Mouse (Mus musculus): ENCODE data around the gene 9230102O04Rik. TPM values are rescaled to one million over a fixed set of nuclear protein-coding genes. Genes with fewer than 3 reads are reported as not detected.

Gene 9230102O04Rik
- polyA plus RNA-seq, 1 experiment: not detected

DNA sequence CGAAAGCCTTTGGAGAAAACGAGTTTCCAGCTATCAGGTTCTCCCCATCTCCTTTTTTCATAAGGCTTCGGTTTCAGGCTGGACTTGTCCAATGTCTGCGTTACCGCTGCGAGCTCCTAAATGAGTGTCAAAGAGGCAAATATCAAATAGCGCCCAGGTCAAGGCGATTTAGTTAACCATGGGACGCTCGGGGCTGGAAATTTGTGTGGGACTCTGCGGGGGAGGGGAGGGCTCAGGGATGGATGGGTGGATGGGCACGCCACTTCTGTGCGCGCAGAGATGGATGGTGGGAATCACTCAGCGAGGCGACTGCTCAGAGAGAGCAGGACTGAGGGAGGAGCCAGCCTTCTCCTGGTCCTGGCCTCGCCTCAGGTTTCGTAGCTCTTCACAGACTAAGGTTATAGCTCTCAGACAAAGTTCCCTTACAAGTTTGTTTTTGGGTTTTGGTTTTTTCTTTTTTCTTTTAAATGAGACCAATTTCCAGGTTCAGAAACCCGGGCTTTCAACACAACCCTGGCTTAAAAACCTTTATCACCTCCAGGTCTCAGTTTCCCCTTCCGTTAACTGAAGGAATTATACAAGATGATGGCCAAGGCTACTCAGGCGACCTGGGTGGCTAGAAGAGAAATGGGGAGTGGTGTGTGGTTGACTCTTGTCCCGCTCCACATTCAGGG, 6.9 kb upstream of the 9230102O04Rik start:
- H3K4me3 ChIP-seq (replicated peaks): peak overlapping the region; percentile 66
- H3K27me3 ChIP-seq (replicated peaks): peaks cover 86% of the 10 kb centered on the region

DNA sequence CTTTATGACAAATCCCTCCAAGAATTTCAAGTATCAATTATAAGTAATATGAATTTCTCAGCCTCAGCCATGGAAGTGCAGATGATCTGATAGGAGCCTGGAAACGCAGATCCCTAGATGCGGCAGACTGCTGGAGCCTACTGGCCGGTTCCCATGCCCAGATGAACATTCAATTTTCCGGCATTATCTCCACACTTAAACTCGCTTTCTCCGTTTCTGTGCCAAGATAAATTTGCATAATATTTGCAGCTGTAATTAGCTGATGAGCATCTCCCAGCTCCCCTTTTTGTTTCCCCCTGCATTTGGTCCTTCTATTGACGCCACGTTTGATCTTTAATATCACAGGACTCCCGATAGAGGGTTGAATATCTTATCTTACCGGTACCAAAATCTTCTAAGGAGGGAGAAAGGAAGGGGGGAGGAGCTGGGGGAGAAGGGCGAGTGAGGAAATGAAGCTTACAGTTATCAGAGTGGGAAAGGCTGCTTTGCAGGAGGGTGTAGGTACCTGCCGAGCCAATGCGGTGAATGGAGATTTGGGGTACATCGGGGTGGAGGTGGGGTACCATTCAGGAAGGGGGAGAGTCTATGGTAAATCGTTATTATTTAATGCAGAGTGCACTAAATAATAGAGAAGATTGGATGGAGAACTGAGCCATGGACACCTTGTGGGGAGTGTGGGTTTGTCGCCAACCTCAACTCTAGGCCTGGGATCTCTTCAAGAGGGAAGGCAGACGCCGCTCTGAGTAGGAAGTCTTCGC, 5.7 kb upstream of the 9230102O04Rik start:
- H3K27me3 ChIP-seq (replicated peaks): peaks cover 92% of the 10 kb centered on the region
- TF ChIP-seq FLI1 (IDR thresholded peaks at IDR 0.05; ENCODE audit: low read length) (no peak), GATA1 (IDR thresholded peaks at IDR 0.05; ENCODE audit: borderline replicate concordance, low read length) (no peak)

More for the DNA sequence above, 6.9 kb upstream of the 9230102O04Rik start:
- Histone ChIP-seq H3K4me1 (peaks cover 19% of the 10 kb centered on the region), H3K9me3 (no peaks in the 10 kb centered on the region), H3K36me3 (replicated peaks; ENCODE audit: low read length) (no peaks in the 10 kb centered on the region)
- TF ChIP-seq FLI1 (IDR thresholded peaks at IDR 0.05; ENCODE audit: low read length): no peak
- TF ChIP-seq GATA1 (IDR thresholded peaks at IDR 0.05; ENCODE audit: borderline replicate concordance, low read length): no peak

DNA sequence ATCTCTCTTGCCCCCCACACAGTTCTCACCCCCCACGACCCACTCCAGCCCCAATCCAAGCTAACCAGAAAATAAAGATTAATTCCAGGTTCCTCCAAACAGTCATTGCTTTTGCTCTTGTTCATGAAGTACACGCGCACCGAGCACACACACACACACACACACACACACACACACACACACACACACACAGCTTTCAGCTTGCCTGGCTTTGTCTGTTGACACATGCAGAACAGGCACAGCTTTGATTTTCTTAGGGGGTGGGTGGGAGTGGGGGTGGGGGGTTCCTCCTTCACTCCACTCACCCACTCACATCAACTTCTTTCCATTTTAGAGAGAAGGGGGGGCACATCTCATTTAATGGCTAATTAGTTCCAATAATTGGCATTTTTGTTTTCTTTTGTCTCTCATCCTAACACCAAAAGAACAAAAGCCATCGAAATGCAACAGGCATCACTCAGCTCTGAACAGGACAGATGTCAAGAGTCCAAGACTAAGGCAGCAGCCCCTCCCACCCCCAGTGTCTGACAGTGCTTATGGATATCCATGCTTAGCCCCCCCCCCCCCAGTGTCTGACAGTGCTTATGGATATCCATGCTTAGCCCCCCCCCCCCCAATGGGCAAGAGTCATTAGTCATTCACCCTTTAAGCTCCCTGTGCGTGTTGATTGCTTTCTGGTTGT, 4.1 kb upstream of the 9230102O04Rik start:
- Histone ChIP-seq H3K9me3 (no peaks in the 10 kb centered on the region), H3K4me3 (replicated peaks) (no peak overlapping the region), H3K36me3 (replicated peaks; ENCODE audit: low read length) (no peaks in the 10 kb centered on the region), H3K27me3 (replicated peaks) (peaks cover 92% of the 10 kb centered on the region), H3K4me1 (peaks cover 45% of the 10 kb centered on the region)
- TF ChIP-seq GATA1 (IDR thresholded peaks at IDR 0.05; ENCODE audit: borderline replicate concordance, low read length): no peak
- no peak for TF ChIP-seq FLI1 (IDR thresholded peaks at IDR 0.05; ENCODE audit: low read length)

More for the DNA sequence above, 5.7 kb upstream of the 9230102O04Rik start:
- H3K9me3 ChIP-seq: no peaks in the 10 kb centered on the region
- H3K36me3 ChIP-seq (replicated peaks; ENCODE audit: low read length): no peaks in the 10 kb centered on the region
- H3K4me3 ChIP-seq (replicated peaks): no peak overlapping the region
- peaks cover 30% of the 10 kb centered on the region for H3K4me1 ChIP-seq

DNA sequence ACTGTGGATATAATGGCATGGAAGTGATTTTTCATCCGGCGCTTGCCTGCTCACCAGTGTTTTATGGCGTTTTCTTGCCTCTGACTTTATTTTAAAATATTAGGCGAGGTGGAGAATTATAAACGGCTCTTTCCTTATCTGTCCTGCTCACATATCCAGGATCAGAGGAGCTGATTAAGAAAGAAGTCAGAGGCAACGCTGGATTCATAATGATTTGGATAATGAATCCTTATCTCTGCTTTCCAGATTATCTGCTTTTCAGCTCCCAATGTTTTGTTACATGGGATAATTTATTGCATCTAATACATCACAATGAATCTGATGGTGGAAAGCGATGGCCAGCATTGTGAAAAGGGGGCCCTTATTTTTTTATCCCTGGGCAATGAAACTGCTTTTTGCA, 3.2 kb upstream of the 9230102O04Rik start:
- Histone ChIP-seq H3K4me3 (replicated peaks) (no peak overlapping the region), H3K36me3 (replicated peaks; ENCODE audit: low read length) (no peaks in the 10 kb centered on the region), H3K27me3 (replicated peaks) (peaks cover 92% of the 10 kb centered on the region), H3K9me3 (no peaks in the 10 kb centered on the region), H3K4me1 (peaks cover 52% of the 10 kb centered on the region)
- TF ChIP-seq FLI1 (IDR thresholded peaks at IDR 0.05; ENCODE audit: low read length) (no peak), GATA1 (IDR thresholded peaks at IDR 0.05; ENCODE audit: borderline replicate concordance, low read length) (no peak)

DNA sequence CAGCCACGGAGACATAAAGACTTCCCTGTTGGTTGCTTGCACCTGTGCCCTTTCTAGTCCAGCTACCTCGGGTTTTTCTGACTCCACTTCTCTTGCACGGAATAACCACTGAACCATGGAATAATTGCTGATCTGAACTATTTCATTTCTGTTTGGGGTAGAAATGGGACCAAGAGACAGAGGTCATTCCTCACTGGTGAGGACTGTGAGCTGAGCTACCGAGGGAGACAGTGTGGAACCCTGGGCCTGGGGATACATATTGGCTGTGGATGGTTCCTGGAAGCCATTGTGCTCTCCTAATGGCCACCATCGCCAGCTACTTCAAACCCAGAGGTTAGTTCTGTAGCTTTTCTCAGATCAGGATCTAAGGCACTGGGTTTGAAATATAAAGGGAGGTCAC, 1.6 kb upstream of the 9230102O04Rik start:
- Histone ChIP-seq H3K4me1 (peaks cover 47% of the 10 kb centered on the region), H3K9me3 (no peaks in the 10 kb centered on the region), H3K4me3 (replicated peaks) (no peak overlapping the region), H3K27me3 (replicated peaks) (peaks cover 91% of the 10 kb centered on the region), H3K36me3 (replicated peaks; ENCODE audit: low read length) (no peaks in the 10 kb centered on the region)
- TF ChIP-seq FLI1 (IDR thresholded peaks at IDR 0.05; ENCODE audit: low read length): no peak
- no peak for TF ChIP-seq GATA1 (IDR thresholded peaks at IDR 0.05; ENCODE audit: borderline replicate concordance, low read length)

DNA sequence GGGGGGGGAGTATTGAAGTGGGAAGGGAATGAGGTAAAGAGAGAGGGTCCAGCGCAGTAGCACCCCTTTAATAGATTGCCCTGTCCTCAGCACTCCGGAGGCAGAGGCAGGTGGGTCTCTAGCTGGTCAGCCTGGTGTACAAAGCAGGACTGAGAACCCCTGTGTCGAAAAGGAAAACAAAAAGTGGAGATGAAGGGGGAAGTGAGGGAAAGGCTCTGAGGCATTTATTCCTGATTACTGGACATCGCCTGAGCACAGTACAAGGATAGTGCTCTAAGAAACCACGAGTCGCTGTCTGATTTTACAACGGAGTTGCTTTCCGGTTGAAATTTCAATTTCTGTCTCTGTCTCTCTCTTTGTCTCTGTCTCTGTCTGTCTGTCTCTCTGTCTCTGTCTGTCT, 911 bp upstream of the 9230102O04Rik start:
- Histone ChIP-seq H3K4me1 (peaks cover 41% of the 10 kb centered on the region), H3K4me3 (replicated peaks) (peak overlapping the region; percentile 93)
- TF ChIP-seq FLI1 (IDR thresholded peaks at IDR 0.05; ENCODE audit: low read length) (no peak), GATA1 (IDR thresholded peaks at IDR 0.05; ENCODE audit: borderline replicate concordance, low read length) (no peak)

DNA sequence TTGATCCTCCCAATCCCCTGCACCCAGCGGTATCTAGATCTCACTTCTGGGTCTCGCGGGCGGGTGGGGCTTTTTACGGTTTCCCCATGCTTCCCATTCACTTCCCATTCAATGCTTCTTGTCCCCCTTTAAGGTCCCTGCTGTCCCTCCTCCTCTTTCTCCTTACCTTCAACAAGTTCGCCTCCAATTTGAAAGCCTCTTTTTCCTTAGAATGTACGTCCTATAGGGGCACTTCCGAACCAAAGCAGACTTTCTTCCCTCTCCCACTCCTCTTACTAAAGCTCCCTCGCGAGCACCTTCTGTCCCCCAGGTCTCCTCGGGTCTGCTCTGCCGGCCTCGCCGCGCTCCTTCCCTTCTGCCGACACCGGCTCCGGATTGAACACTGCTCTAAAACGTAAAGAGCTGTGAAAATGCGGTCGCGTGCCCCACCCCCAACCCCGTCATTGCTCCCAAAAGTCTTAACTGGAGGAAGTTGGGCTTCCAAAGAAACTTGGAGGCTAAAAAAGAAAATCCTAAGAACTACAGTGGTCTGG, 377 bp upstream of the 9230102O04Rik start, which contains the start of gene Gata3:
TSS of gene Gata3 (minus strand) at position 384 of the 533 bp plus-strand sequence.
- Histone ChIP-seq H3K36me3 (replicated peaks; ENCODE audit: low read length) (no peaks in the 10 kb centered on the region), H3K27me3 (replicated peaks) (peaks cover 91% of the 10 kb centered on the region), H3K4me1 (peaks cover 37% of the 10 kb centered on the region), H3K4me3 (replicated peaks) (peak within 1 kb of the TSS; percentile 93), H3K9me3 (no peaks in the 10 kb centered on the region)
- TF ChIP-seq FLI1 (IDR thresholded peaks at IDR 0.05; ENCODE audit: low read length) (no peak), GATA1 (IDR thresholded peaks at IDR 0.05; ENCODE audit: borderline replicate concordance, low read length) (no peak)

More for the DNA sequence above, 911 bp upstream of the 9230102O04Rik start:
- no peaks in the 10 kb centered on the region for H3K9me3 ChIP-seq
- H3K36me3 ChIP-seq (replicated peaks; ENCODE audit: low read length): no peaks in the 10 kb centered on the region
- peaks cover 91% of the 10 kb centered on the region for H3K27me3 ChIP-seq (replicated peaks)

DNA sequence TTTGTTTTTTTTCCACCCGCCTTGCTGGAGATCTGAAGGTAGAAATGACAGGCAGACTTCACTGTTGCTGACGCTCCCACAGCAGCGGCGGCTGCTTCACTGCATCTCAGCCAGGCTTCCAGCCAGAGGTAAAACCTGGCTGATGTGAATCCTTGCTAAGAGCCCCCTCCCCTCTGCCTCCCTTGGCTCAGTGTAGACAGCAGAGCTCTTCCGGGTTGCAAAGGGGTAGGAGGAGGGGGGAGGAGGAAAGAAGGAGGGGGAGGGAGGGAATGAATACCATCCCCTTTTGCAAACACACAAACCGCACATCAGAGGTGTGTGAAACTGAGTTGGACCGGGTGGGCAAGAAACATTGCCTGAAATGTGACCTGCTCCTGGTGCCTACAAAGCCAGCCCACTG, 1.7 kb downstream of the 9230102O04Rik start:
- peak overlapping the region; percentile 29 for H3K4me3 ChIP-seq (replicated peaks)
- no peaks in the 10 kb centered on the region for H3K36me3 ChIP-seq (replicated peaks; ENCODE audit: low read length)
- TF ChIP-seq FLI1 (IDR thresholded peaks at IDR 0.05; ENCODE audit: low read length) (no peak), GATA1 (IDR thresholded peaks at IDR 0.05; ENCODE audit: borderline replicate concordance, low read length) (no peak)
- no peaks in the 10 kb centered on the region for H3K9me3 ChIP-seq
- peaks cover 91% of the 10 kb centered on the region for H3K27me3 ChIP-seq (replicated peaks)
- peaks cover 58% of the 10 kb centered on the region for H3K4me1 ChIP-seq

DNA sequence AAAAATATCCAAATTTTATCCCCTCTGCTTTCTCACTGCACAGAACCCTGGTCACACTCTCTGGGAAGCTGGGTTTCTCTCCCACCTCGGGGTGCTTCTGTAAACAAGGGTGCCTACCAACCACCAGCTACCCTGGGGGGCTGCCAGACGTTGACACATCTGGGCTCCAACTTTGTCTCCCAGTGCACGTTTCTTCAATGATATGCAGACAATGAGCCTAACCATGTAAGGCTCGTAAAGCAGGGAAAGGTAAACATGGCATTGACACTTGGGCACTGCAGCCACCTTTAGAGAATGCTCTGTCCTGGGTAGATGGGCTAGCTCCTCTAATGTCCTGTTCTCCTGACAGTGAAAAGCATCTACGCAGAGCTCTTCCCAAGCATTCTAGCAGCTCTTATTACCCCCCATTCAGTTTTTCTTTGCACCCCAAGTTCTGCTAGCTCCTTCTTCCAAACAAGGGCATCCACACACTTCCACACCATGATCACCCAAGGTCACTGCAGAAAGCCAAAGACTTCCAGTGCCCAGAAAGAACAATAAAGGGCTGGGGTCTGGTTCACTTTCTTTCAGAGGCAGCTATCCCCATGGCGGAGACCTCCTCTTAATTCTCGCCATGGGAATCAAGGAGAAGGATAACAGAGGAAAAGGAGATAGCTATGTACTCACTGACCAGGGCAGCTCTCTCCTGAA, 2.3 kb downstream of the 9230102O04Rik start:
- Histone ChIP-seq H3K4me1 (peaks cover 64% of the 10 kb centered on the region), H3K4me3 (replicated peaks) (no peak overlapping the region), H3K27me3 (replicated peaks) (peaks cover 92% of the 10 kb centered on the region), H3K9me3 (no peaks in the 10 kb centered on the region), H3K36me3 (replicated peaks; ENCODE audit: low read length) (no peaks in the 10 kb centered on the region)
- no peak for TF ChIP-seq FLI1 (IDR thresholded peaks at IDR 0.05; ENCODE audit: low read length)

Measured in megakaryocyte, embryonic 14.5 days (primary cell).